Mouse (Mus musculus): ENCODE measurements around the gene Mterf1a. TPM values are rescaled to one million over a fixed set of nuclear protein-coding genes. Genes with fewer than 3 reads are reported as not detected.

Gene Mterf1a
- polyA plus RNA-seq, 1 experiment from 2014 or later = 4.8 TPM

- H3K27me3 ChIP-seq (ENCODE audit: control insufficient read depth, insufficient read depth, low read length) = no peaks in the 10 kb centered on the region
- H3K4me1 ChIP-seq (ENCODE audit: control insufficient read depth in 2 of 2, insufficient read depth in 2 of 2, low read length in 2 of 2) = peaks cover 12 to 44% of the 10 kb centered on the region in 2 experiments
- H3K36me3 ChIP-seq (ENCODE audit: control insufficient read depth, insufficient read depth, low read length) = no peaks in the 10 kb centered on the region
- H3K4me3 ChIP-seq (ENCODE audit: control insufficient read depth in 1 of 2, insufficient read depth in 1 of 2, low read depth in 1 of 2, low read length in 2 of 2) = no peak overlapping the region
- ATAC-seq (ENCODE audit: insufficient number of reproducible peaks, insufficient read depth, low FRiP score, low read depth) = no peak
- no peak overlapping the region for H3K27ac ChIP-seq (replicated peaks in 1 of 2; ENCODE audit: control insufficient read depth in 1 of 2, insufficient read depth in 1 of 2, low read depth in 2 of 2, low read length in 2 of 2)
- H3K4me2 ChIP-seq (ENCODE audit: low read length) = no peak overlapping the region
- 95% methylated on average over 3 of the region's 3 CpGs for WGBS
- H3K9ac ChIP-seq (ENCODE audit: low read length) = no peak overlapping the region
- H3K9me3 ChIP-seq (ENCODE audit: control insufficient read depth, low read length) = no peaks in the 10 kb centered on the region
Measured at GRCm38 (mm10) chr5:3933551-3933950, 39.8 kb upstream of the Mterf1a start.

GRCm38 (mm10) chr5:3931636-3932035, 37.9 kb upstream of the Mterf1a start:
- Histone ChIP-seq H3K9me3 (ENCODE audit: control insufficient read depth, low read length) (no peaks in the 10 kb centered on the region), H3K36me3 (ENCODE audit: control insufficient read depth, insufficient read depth, low read length) (no peaks in the 10 kb centered on the region), H3K4me3 (ENCODE audit: control insufficient read depth in 1 of 2, insufficient read depth in 1 of 2, low read depth in 1 of 2, low read length in 2 of 2) (no peak overlapping the region), H3K4me2 (ENCODE audit: low read length) (no peak overlapping the region), H3K4me1 (ENCODE audit: control insufficient read depth in 2 of 2, insufficient read depth in 2 of 2, low read length in 2 of 2) (peaks cover 7 to 24% of the 10 kb centered on the region in 2 experiments), H3K9ac (ENCODE audit: low read length) (no peak overlapping the region), H3K27me3 (ENCODE audit: control insufficient read depth, insufficient read depth, low read length) (no peaks in the 10 kb centered on the region), H3K27ac (replicated peaks in 1 of 2; ENCODE audit: control insufficient read depth in 1 of 2, insufficient read depth in 1 of 2, low read depth in 2 of 2, low read length in 2 of 2) (no peak overlapping the region)
- ATAC-seq (ENCODE audit: insufficient number of reproducible peaks, insufficient read depth, low FRiP score, low read depth) = no peak
- 86% methylated on average over 3 of the region's 3 CpGs for WGBS

- H3K9me3 ChIP-seq (ENCODE audit: control insufficient read depth, low read length) = no peaks in the 10 kb centered on the region
- no peak overlapping the region for H3K27ac ChIP-seq (replicated peaks in 1 of 2; ENCODE audit: control insufficient read depth in 1 of 2, insufficient read depth in 1 of 2, low read depth in 2 of 2, low read length in 2 of 2)
- no peak for ATAC-seq (ENCODE audit: insufficient number of reproducible peaks, insufficient read depth, low FRiP score, low read depth)
- no peaks in the 10 kb centered on the region for H3K27me3 ChIP-seq (ENCODE audit: control insufficient read depth, insufficient read depth, low read length)
- no peak overlapping the region for H3K4me2 ChIP-seq (ENCODE audit: low read length)
- no peak overlapping the region for H3K9ac ChIP-seq (ENCODE audit: low read length)
- 82% methylated on average over 5 of the region's 5 CpGs for WGBS
- H3K4me1 ChIP-seq (ENCODE audit: control insufficient read depth in 2 of 2, insufficient read depth in 2 of 2, low read length in 2 of 2) = peaks cover 5 to 20% of the 10 kb centered on the region in 2 experiments; a peak in 3 of 4 replicates
- no peak overlapping the region for H3K4me3 ChIP-seq (ENCODE audit: control insufficient read depth in 1 of 2, insufficient read depth in 1 of 2, low read depth in 1 of 2, low read length in 2 of 2)
- H3K36me3 ChIP-seq (ENCODE audit: control insufficient read depth, insufficient read depth, low read length) = no peaks in the 10 kb centered on the region
Measured at GRCm38 (mm10) chr5:3930760-3931159, 37.0 kb upstream of the Mterf1a start.

- Histone ChIP-seq H3K27ac (replicated peaks in 1 of 2; ENCODE audit: control insufficient read depth in 1 of 2, insufficient read depth in 1 of 2, low read depth in 2 of 2, low read length in 2 of 2) (peak overlapping the region; percentile 76 to 88), H3K4me3 (ENCODE audit: control insufficient read depth in 1 of 2, insufficient read depth in 1 of 2, low read depth in 1 of 2, low read length in 2 of 2) (peak overlapping the region; percentile 82 to 99), H3K9ac (ENCODE audit: low read length) (peak overlapping the region; percentile 98), H3K36me3 (ENCODE audit: control insufficient read depth, insufficient read depth, low read length) (no peaks in the 10 kb centered on the region), H3K27me3 (ENCODE audit: control insufficient read depth, insufficient read depth, low read length) (no peaks in the 10 kb centered on the region), H3K4me2 (ENCODE audit: low read length) (peak overlapping the region; percentile 80), H3K9me3 (ENCODE audit: control insufficient read depth, low read length) (no peaks in the 10 kb centered on the region), H3K4me1 (ENCODE audit: control insufficient read depth in 2 of 2, insufficient read depth in 2 of 2, low read length in 2 of 2) (peaks cover 5 to 15% of the 10 kb centered on the region in 2 experiments; a peak in 3 of 4 replicates)
- peak; percentile 57; the same call in 1 of the 2 replicates for ATAC-seq (ENCODE audit: insufficient number of reproducible peaks, insufficient read depth, low FRiP score, low read depth)
- 0% methylated on average over 12 of the region's 12 CpGs for WGBS
Measured at GRCm38 (mm10) chr5:3928690-3929046, 34.9 kb upstream of the Mterf1a start.

GRCm38 (mm10) chr5:3927801-3928689, 34.3 kb upstream of the Mterf1a start, which contains the start of gene Akap9:
TSS of gene Akap9 (plus strand) at chr5:3928054.
- H3K4me1 ChIP-seq (ENCODE audit: control insufficient read depth in 2 of 2, insufficient read depth in 2 of 2, low read length in 2 of 2) = peaks cover 5 to 15% of the 10 kb centered on the region in 2 experiments; a peak in 3 of 4 replicates
- peak within 1 kb of the TSS; percentile 88 to 97 for H3K27ac ChIP-seq (replicated peaks in 1 of 2; ENCODE audit: control insufficient read depth in 1 of 2, insufficient read depth in 1 of 2, low read depth in 2 of 2, low read length in 2 of 2)
- under 1% methylated on average over 69 of the region's 82 CpGs for WGBS

GRCm38 (mm10) chr5:3926666-3927065, 32.9 kb upstream of the Mterf1a start:
- Histone ChIP-seq H3K4me3 (ENCODE audit: control insufficient read depth in 1 of 2, insufficient read depth in 1 of 2, low read depth in 1 of 2, low read length in 2 of 2) (no peak overlapping the region), H3K9ac (ENCODE audit: low read length) (no peak overlapping the region), H3K27me3 (ENCODE audit: control insufficient read depth, insufficient read depth, low read length) (no peaks in the 10 kb centered on the region), H3K4me2 (ENCODE audit: low read length) (no peak overlapping the region), H3K4me1 (ENCODE audit: control insufficient read depth in 2 of 2, insufficient read depth in 2 of 2, low read length in 2 of 2) (peaks cover 5 to 15% of the 10 kb centered on the region in 2 experiments; a peak in 3 of 4 replicates), H3K9me3 (ENCODE audit: control insufficient read depth, low read length) (no peaks in the 10 kb centered on the region), H3K27ac (replicated peaks in 1 of 2; ENCODE audit: control insufficient read depth in 1 of 2, insufficient read depth in 1 of 2, low read depth in 2 of 2, low read length in 2 of 2) (no peak overlapping the region), H3K36me3 (ENCODE audit: control insufficient read depth, insufficient read depth, low read length) (no peaks in the 10 kb centered on the region)
- no peak for ATAC-seq (ENCODE audit: insufficient number of reproducible peaks, insufficient read depth, low FRiP score, low read depth)
- 58% methylated on average over 4 of the region's 4 CpGs for WGBS

More at GRCm38 (mm10) chr5:3927801-3928689, 34.3 kb upstream of the Mterf1a start, which contains the start of gene Akap9:
- Histone ChIP-seq H3K36me3 (ENCODE audit: control insufficient read depth, insufficient read depth, low read length) (no peaks in the 10 kb centered on the region), H3K27me3 (ENCODE audit: control insufficient read depth, insufficient read depth, low read length) (no peaks in the 10 kb centered on the region), H3K4me3 (ENCODE audit: control insufficient read depth in 1 of 2, insufficient read depth in 1 of 2, low read depth in 1 of 2, low read length in 2 of 2) (peak within 1 kb of the TSS; percentile 82 to 99), H3K9me3 (ENCODE audit: control insufficient read depth, low read length) (no peaks in the 10 kb centered on the region), H3K9ac (ENCODE audit: low read length) (peak within 1 kb of the TSS; percentile 98), H3K4me2 (ENCODE audit: low read length) (peak within 1 kb of the TSS; percentile 80)
- ATAC-seq (ENCODE audit: insufficient number of reproducible peaks, insufficient read depth, low FRiP score, low read depth) = peak; percentile 85

DNA sequence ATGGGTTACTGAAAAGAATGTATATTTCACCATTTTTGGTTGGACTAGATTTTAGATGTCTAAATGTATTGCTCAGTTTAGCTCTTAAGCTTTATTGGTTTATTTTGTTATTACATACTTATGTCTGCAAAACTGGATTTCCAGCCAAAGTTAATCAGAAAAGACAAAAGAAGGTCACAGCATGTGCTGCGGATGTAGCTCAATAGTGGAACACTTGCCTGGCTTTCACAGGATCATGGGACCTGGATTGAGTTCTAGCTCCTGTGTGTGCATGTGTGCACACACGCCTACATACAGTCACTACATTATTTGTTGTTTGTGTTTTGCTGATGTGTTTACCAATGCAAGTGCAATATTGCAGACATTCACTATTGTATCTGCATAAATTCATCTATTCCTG, 28.6 kb upstream of the Mterf1a start:
- WGBS = 89% methylated on average over 2 of the region's 2 CpGs
- no peak for ATAC-seq (ENCODE audit: insufficient number of reproducible peaks, insufficient read depth, low FRiP score, low read depth)
- no peak overlapping the region for H3K27ac ChIP-seq (replicated peaks in 1 of 2; ENCODE audit: control insufficient read depth in 1 of 2, insufficient read depth in 1 of 2, low read depth in 2 of 2, low read length in 2 of 2)

More for the DNA sequence above, 28.6 kb upstream of the Mterf1a start:
- H3K4me3 ChIP-seq (ENCODE audit: control insufficient read depth in 1 of 2, insufficient read depth in 1 of 2, low read depth in 1 of 2, low read length in 2 of 2) = no peak overlapping the region
- no peaks in the 10 kb centered on the region for H3K36me3 ChIP-seq (ENCODE audit: control insufficient read depth, insufficient read depth, low read length)
- no peak overlapping the region for H3K9ac ChIP-seq (ENCODE audit: low read length)
- H3K9me3 ChIP-seq (ENCODE audit: control insufficient read depth, low read length) = no peaks in the 10 kb centered on the region
- H3K4me1 ChIP-seq (ENCODE audit: control insufficient read depth in 2 of 2, insufficient read depth in 2 of 2, low read length in 2 of 2) = no peaks in the 10 kb centered on the region
- no peak overlapping the region for H3K4me2 ChIP-seq (ENCODE audit: low read length)
- H3K27me3 ChIP-seq (ENCODE audit: control insufficient read depth, insufficient read depth, low read length) = no peaks in the 10 kb centered on the region
